In the genomic region with DNA sequence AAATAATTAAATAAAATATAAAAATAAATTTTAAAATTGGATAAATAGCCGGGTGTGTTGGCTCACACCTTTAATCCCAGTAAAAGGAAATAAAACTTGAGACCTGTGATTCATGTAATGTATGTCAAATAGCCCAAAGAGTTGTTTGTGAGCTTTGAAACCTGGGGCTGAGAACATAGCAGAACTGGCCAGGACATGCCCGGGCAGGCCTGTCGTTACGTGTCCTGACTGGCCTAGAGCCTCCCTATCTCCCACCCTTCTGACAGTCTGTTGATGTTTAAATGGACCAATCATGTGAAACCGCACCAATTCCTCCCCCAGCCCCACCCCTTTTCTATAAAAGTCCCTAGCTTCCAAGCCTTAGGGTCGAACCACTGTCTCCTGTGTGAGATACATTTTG, we compare ENCODE assay signal across 2 mouse cellular contexts. TPM values are rescaled to one million over a fixed set of nuclear protein-coding genes. Genes with fewer than 3 reads are reported as not detected.
"Had no signal": no experiment of that assay in that cellular context is flagged by ENCODE, and none has a peak within 500 bp of the region (broad histone marks: within the 10 kb centered on the region; RNA-seq: fewer than 3 reads in every experiment).

No protein-coding gene starts in this region.

RNA-seq across cellular contexts. Expression of a gene that starts 56.5 kb away (rescaled TPM):
- polyA plus RNA-seq: neural tube, embryonic 13.5 days; neural tube, embryonic 14.5 days had no signal
